Mouse (Mus musculus) liver, embryonic 12.5 days (tissue): ENCODE data around the gene Mccc1. TPM values are rescaled to one million over a fixed set of nuclear protein-coding genes. Genes with fewer than 3 reads are reported as not detected.

Source experiments
- ATAC-seq: fragments of 200-750 bp; cut with Nextera tagmentation; 2 replicates; pipeline ENCODE4 v1.8.0; 2017; ENCODE audit warnings: moderate number of reproducible peaks, mild to moderate bottlenecking, moderate library complexity
- H3K27ac ChIP-seq: fragments of 300-500 bp; sonication (generic); 2 replicates; pipeline ENCODE4 v1.5.1; 2016; ENCODE audit warnings: mild to moderate bottlenecking
- H3K27me3 ChIP-seq: fragments of 300-500 bp; sonication (generic); replicated peaks from 2 replicates; pipeline ENCODE4 v1.6.1; 2016; ENCODE audit warnings: mild to moderate bottlenecking, moderate library complexity
- H3K36me3 ChIP-seq: fragments of 300-500 bp; sonication (generic); 2 replicates; pipeline ENCODE4 v1.6.1; 2016; ENCODE audit warnings: mild to moderate bottlenecking, moderate library complexity
- H3K4me1 ChIP-seq: fragments of 300-500 bp; sonication (generic); 2 replicates; pipeline ENCODE4 v1.6.1; 2016
- H3K4me2 ChIP-seq: fragments of 300-500 bp; sonication (generic); 2 replicates; pipeline ENCODE4 v1.6.1; 2016; ENCODE audit warnings: mild to moderate bottlenecking, moderate library complexity
- H3K4me3 ChIP-seq: fragments of 300-500 bp; sonication (generic); 2 replicates; pipeline ENCODE4 v1.5.1; 2016; ENCODE audit warnings: mild to moderate bottlenecking, moderate library complexity
- H3K9ac ChIP-seq: fragments of 300-500 bp; sonication (generic); 2 replicates; pipeline ENCODE4 v1.6.1; 2016; ENCODE audit warnings: mild to moderate bottlenecking, moderate library complexity
- H3K9me3 ChIP-seq: fragments of 300-500 bp; sonication (generic); replicated peaks from 2 replicates; pipeline ENCODE4 v1.6.1; 2016; ENCODE audit warnings: mild to moderate bottlenecking, moderate library complexity
- WGBS: fragments of 180-500 bp; shearing (Covaris S2); methylation state at CpG from one replicate; pipeline ENCODE4 v1.1.7; 2016; ENCODE audit not compliant: insufficient replicate concordance; 5-methylcytosine and 5-hydroxymethylcytosine counted together
- polyA plus RNA-seq: library from polyadenylated mRNA; unstranded; fragments of >200 nt; fragmentation: Nextera tagmentation; extraction: Ambion mirVana; gene quantifications from 2 replicates; pipeline ENCODE4 v1.2.1, GENCODE M21; 2016

Mccc1 gene
- polyA plus RNA-seq, 1 experiment from 2014 or later, result 15.3 TPM

DNA sequence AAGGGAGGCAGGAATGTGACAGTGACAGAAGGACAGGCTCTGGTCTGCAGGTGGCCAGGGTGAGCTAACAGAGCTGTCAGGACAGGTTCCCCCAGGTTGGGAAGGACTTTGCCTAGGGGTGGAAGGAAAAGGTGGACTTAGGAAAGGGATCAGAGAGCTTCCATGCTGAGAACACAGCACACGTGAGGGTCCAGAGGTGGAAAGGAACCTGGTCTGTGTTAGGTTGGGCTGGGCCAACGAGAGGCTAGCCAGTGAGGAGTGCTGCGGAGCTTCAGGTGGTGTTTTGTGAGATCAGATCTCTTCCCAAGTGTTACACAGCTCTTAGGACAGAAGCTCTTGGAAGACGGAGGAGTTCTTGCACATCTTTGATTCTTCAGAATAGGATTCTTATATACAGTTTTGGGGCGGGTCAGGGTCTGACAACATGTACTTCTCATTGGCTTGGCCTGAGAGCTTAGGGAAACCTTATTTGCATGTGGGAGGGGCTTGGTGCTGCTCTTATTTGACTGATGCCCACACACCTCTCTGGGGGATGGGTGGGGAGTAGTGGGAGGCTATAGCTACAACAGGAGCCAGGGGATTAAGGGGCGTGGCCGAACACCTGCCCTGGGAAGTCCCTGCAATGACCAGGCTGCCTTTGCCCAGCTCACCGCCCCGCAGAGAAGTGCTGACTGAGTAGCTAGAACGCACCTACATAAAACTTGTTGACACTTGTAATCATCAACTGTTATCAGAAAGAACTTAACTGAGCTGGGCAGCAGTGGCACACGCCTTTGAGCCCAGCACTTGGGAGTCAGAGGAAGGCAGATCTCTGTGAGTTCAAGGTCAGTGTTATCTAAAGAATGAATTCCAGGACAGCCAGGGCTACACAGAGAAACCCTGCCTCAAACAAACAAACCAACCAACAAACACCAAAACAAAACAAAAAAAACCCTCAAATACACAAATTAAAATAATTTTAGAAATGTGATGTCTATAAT is 5.6 kb downstream of the Mccc1 start:
- Histone ChIP-seq H3K36me3 (peaks cover 15% of the 10 kb centered on the region), H3K27me3 (no peaks in the 10 kb centered on the region), H3K9me3 (no peaks in the 10 kb centered on the region), H3K4me3 (no peak overlapping the region), H3K4me1 (peaks cover 12% of the 10 kb centered on the region), H3K27ac (no peak overlapping the region), H3K9ac (no peak overlapping the region), H3K4me2 (no peak overlapping the region)
- WGBS, result 65% methylated on average over 11 of the region's 11 CpGs
- no peak for ATAC-seq

DNA sequence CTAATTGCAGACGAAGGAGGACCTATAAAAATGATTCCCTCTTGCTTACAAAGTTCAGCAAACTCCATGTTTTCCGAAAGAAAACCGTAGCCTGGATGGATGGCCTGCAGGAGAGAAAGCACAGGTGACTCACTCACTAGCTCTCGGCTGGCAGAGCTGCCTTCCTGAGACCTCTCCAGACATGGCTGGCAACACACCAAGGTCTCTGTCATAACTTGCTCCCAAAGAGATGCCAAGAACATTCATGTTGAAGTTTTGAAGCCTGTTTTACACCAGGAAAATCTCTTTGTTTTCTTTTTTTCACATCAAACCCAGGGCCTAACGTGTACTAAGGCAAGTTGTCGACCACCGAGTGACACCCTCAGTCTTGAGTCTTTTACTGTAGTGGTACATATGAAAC is 9.8 kb downstream of the Mccc1 start:
- H3K9ac ChIP-seq, result no peak overlapping the region
- no peak overlapping the region for H3K27ac ChIP-seq
- H3K27me3 ChIP-seq, result no peaks in the 10 kb centered on the region
- no peak for ATAC-seq
- H3K4me3 ChIP-seq, result no peak overlapping the region
- no peak overlapping the region for H3K4me2 ChIP-seq
- H3K4me1 ChIP-seq, result peaks cover 7% of the 10 kb centered on the region; the same call in 1 of the 2 replicates
- H3K36me3 ChIP-seq, result peaks cover 44% of the 10 kb centered on the region
- WGBS, result 87% methylated on average over 7 of the region's 7 CpGs
- no peaks in the 10 kb centered on the region for H3K9me3 ChIP-seq

DNA sequence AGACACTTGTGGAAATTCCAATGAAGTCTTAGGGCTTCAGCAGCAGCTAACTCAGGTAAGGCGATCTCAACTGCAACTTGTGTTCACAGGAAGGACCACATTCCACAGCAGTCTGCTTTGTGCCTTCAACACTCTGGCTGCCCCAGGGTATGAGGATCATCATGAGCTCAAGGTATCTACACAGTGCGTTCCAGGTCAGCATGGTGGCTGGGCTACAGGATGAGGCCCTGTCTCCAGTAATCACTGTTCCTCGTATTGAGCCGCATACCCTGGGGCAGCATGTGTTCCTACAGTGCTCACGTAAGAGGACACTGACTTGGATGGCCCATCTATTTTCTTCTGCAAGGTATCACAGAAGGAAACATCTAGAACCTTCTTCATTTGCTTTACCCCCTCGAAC is 12.4 kb downstream of the Mccc1 start:
- Histone ChIP-seq H3K27ac (no peak overlapping the region), H3K4me1 (no peaks in the 10 kb centered on the region), H3K9me3 (no peaks in the 10 kb centered on the region), H3K9ac (no peak overlapping the region), H3K27me3 (no peaks in the 10 kb centered on the region), H3K36me3 (peaks cover 54% of the 10 kb centered on the region), H3K4me2 (no peak overlapping the region), H3K4me3 (no peak overlapping the region)
- WGBS, result 81% methylated on average over 6 of the region's 6 CpGs
- no peak for ATAC-seq

DNA sequence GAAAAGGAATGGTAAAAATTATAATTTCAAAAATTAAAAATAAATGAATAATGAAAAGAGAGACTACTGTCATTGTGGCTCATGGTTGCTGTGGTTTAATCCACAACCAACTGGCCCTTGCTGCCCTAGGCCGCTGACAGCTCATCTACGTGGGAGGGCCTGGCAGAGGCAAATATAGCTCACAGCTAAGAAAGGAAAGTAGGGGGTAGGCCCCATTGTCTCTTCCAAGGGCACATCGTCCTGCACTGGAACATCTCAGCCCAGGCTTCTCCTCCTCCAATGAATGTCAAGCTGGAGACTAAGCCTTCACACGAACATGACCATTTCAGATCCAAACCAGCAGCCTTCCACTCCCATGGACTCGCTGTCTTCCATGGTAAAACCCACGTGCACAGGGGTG is 14.2 kb downstream of the Mccc1 start:
- H3K27me3 ChIP-seq, result no peaks in the 10 kb centered on the region
- H3K4me1 ChIP-seq, result no peaks in the 10 kb centered on the region
- 77% methylated on average over 6 of the region's 6 CpGs for WGBS
- peaks cover 62% of the 10 kb centered on the region for H3K36me3 ChIP-seq
- H3K4me2 ChIP-seq, result no peak overlapping the region
- no peaks in the 10 kb centered on the region for H3K9me3 ChIP-seq
- no peak overlapping the region for H3K4me3 ChIP-seq
- no peak for ATAC-seq
- no peak overlapping the region for H3K9ac ChIP-seq
- H3K27ac ChIP-seq, result no peak overlapping the region

DNA sequence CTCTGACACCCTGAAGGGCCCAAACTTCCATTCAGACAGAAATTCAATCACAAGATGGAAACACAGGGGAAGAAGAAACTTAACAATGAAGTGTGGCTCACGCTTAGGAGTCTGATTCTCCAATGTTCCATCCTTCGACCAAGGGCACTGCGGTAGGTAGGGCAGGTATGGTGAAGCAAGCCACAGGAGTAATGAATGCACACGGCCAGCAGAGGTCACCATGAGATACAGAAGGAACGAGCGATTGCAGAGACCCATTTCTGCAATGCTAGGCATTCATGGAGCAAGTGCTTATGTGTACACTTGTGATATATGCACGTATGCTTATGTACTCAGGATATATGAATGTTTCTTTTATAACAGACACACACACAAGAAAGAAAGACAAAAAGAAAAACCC is 26.9 kb downstream of the Mccc1 start:
- ATAC-seq, result no peak
- H3K36me3 ChIP-seq, result peaks cover 31% of the 10 kb centered on the region
- no peaks in the 10 kb centered on the region for H3K4me1 ChIP-seq
- no peaks in the 10 kb centered on the region for H3K9me3 ChIP-seq
- H3K27me3 ChIP-seq, result no peaks in the 10 kb centered on the region
- no peak overlapping the region for H3K4me2 ChIP-seq
- WGBS, result 56% methylated on average over 7 of the region's 7 CpGs
- no peak overlapping the region for H3K9ac ChIP-seq
- H3K4me3 ChIP-seq, result no peak overlapping the region
- H3K27ac ChIP-seq, result no peak overlapping the region

DNA sequence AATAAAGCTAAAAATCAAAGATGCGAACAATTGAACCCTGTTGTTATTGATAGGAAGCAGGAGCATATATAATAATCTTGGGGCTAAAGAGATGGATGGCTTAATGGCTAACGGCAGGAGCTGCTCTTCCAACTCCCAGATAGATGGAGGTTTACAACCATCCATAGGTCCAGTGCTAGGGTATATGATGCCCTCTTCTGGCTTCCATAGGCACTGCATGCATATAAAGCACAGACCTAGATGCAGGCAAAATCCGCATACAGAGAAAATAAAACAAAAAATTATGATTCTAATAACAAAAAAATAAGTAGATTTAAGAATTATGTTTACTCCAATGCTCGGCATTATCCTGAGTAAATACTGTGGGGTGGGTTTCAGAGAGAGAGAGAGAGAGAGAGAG is 27.5 kb downstream of the Mccc1 start:
- WGBS, result 75% methylated on average over 4 of the region's 4 CpGs
- ATAC-seq, result no peak
- no peak overlapping the region for H3K4me3 ChIP-seq
- H3K9me3 ChIP-seq, result no peaks in the 10 kb centered on the region
- H3K4me1 ChIP-seq, result no peaks in the 10 kb centered on the region
- peaks cover 30% of the 10 kb centered on the region for H3K36me3 ChIP-seq
- no peaks in the 10 kb centered on the region for H3K27me3 ChIP-seq
- no peak overlapping the region for H3K27ac ChIP-seq
- no peak overlapping the region for H3K9ac ChIP-seq
- no peak overlapping the region for H3K4me2 ChIP-seq

DNA sequence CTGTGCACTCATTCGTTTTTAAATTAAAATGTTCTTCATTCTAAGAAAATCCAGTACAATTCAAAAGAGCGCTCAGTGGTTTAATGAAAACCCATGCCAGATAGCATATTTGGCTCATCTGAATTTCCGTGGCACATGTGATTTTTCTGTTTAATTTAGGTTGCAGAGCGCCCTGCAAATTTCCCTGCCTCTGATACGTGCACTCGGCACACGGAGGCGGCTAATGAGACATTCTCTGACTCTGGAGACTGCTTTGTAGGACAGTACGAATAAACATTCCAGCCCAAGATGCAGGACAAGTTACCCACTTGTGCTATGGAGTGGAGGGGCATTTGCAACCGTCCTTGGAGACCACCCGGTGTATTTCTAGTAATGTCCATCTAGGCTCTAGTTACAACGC is 29.3 kb downstream of the Mccc1 start:
- ATAC-seq, result no peak
- H3K4me3 ChIP-seq, result no peak overlapping the region
- no peak overlapping the region for H3K9ac ChIP-seq
- H3K27ac ChIP-seq, result no peak overlapping the region
- no peaks in the 10 kb centered on the region for H3K27me3 ChIP-seq
- WGBS, result 84% methylated on average over 12 of the region's 12 CpGs
- H3K4me2 ChIP-seq, result no peak overlapping the region
- peaks cover 34% of the 10 kb centered on the region for H3K36me3 ChIP-seq
- peaks cover 9% of the 10 kb centered on the region; the same call in 1 of the 2 replicates for H3K4me1 ChIP-seq
- no peaks in the 10 kb centered on the region for H3K9me3 ChIP-seq

DNA sequence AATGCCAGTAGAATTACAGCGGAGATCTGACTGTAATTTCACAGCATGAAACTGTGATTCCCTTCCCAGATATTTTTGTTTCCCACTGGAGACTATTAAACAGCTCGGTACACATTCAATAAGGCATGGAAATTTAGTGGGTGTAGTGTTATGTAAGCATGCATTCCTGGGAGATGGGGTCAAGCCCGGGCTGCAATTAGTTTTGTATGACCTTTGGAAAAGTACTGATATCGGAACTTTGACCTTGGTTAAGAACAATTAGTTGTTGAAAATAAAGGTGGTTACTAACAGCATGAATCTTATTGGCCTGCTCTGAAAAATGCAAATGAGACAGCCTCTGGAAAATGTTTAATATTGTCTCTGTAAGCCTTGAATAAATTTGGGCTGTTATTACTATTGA is 30.0 kb downstream of the Mccc1 start:
- Histone ChIP-seq H3K4me3 (no peak overlapping the region), H3K4me2 (no peak overlapping the region), H3K4me1 (peaks cover 9% of the 10 kb centered on the region; the same call in 1 of the 2 replicates), H3K36me3 (peaks cover 31% of the 10 kb centered on the region), H3K9ac (no peak overlapping the region), H3K9me3 (no peaks in the 10 kb centered on the region), H3K27ac (no peak overlapping the region), H3K27me3 (no peaks in the 10 kb centered on the region)
- ATAC-seq, result no peak
- WGBS, result 81% methylated on average over 4 of the region's 4 CpGs

DNA sequence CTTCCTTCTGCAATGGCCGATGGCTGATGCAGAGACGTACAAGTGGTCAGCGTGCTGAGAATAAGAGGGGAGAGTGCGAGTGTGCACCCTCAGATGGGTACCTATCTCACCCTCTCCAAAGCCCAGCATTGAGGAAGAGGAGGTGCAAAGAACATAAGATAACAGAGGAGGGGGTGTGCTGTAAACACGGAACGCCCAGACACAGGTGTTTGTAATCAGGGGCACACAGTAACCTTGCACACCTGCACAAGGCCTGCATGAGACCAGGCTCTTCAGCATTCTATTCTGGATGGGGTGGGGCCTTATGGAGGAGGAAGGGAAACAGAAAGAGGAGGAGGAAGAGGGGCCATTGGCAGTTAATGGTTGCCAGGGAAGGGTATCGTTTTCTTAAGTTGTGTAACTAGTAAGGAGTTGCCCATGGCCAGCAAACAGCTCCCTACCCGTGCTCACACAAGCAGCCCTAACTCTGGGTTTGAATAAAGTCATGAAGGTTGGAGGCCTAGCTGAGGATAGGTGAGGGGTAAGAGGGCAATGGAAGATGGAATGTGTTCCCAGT is 33.0 kb downstream of the Mccc1 start:
- WGBS, result 71% methylated on average over 8 of the region's 8 CpGs
- ATAC-seq, result no peak
- Histone ChIP-seq H3K27me3 (no peaks in the 10 kb centered on the region), H3K4me1 (peaks cover 18% of the 10 kb centered on the region), H3K9ac (no peak overlapping the region), H3K4me3 (no peak overlapping the region), H3K9me3 (no peaks in the 10 kb centered on the region), H3K36me3 (peaks cover 24% of the 10 kb centered on the region; the same call in 1 of the 2 replicates), H3K27ac (no peak overlapping the region), H3K4me2 (no peak overlapping the region)

DNA sequence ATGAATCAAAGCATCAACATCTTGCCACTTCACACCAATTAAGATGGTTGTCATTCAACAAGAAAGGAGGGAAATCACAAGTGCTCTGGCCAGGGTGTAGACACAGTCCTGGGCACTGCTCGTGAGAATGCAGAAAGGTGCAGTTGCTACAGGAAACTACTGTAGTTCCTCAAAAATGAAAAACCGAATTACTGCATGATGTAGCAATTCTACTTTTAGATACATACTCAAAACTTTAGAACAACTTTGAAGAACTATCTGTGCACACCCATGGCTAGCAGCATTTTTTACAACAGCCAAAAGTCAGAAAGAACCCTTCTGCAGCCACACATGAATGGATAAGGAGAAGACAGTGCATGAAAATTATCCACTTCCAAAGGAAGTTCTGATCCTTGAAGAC is 34.0 kb downstream of the Mccc1 start:
- Histone ChIP-seq H3K4me2 (no peak overlapping the region), H3K9me3 (no peaks in the 10 kb centered on the region), H3K9ac (no peak overlapping the region), H3K4me3 (no peak overlapping the region), H3K27me3 (no peaks in the 10 kb centered on the region), H3K36me3 (peaks cover 15% of the 10 kb centered on the region; the same call in 1 of the 2 replicates), H3K4me1 (peaks cover 18% of the 10 kb centered on the region), H3K27ac (no peak overlapping the region)
- WGBS, result 33% methylated on average over 2 of the region's 2 CpGs
- ATAC-seq, result no peak

DNA sequence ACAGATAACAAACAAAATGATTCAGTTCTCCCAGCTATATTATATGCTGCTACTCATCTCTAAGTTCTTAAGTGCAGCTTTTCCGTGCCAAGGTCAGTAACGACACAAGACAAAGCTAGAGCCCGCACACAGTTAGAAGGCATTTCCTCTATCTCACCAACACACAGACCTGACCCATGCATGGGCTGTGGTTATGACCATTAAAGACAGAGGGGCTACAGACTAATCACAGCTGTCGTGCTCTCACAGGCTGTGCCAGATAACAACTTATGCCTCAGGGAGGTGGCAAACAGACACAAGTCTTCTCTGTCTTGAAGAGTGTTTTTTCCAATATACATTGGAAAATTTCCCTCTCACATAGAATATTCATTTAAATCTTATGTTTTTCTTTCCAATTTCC is 35.5 kb downstream of the Mccc1 start:
- H3K4me3 ChIP-seq, result no peak overlapping the region
- no peaks in the 10 kb centered on the region for H3K9me3 ChIP-seq
- peaks cover 11% of the 10 kb centered on the region; the same call in 1 of the 2 replicates for H3K36me3 ChIP-seq
- no peak overlapping the region for H3K4me2 ChIP-seq
- no peak overlapping the region for H3K9ac ChIP-seq
- ATAC-seq, result peak; percentile 72
- WGBS, result 23% methylated on average over 4 of the region's 4 CpGs
- no peaks in the 10 kb centered on the region for H3K27me3 ChIP-seq
- H3K27ac ChIP-seq, result no peak overlapping the region
- peaks cover 18% of the 10 kb centered on the region for H3K4me1 ChIP-seq

DNA sequence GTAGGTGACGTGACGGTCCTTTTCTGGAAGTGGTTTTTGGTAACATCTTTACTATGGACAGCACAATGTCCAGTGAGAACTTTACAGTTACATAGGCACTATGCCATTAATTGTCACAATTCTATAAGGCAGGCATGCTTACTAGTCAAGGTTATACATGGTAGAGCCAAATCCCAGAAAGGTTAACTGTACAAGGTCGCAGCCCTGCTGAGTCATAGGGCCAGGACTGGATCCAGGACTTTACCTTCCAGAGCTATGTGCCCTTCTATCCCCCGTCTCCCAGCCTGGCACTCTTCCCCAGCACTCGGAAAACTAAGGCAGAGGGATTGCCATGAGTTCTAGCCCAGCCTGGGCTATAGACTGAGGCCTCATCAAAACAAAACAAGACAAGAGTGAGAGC is 36.6 kb downstream of the Mccc1 start:
- no peak for ATAC-seq
- Histone ChIP-seq H3K27ac (no peak overlapping the region), H3K4me3 (no peak overlapping the region), H3K4me1 (peaks cover 18% of the 10 kb centered on the region), H3K36me3 (peaks cover 7% of the 10 kb centered on the region; the same call in 1 of the 2 replicates), H3K9ac (no peak overlapping the region), H3K27me3 (no peaks in the 10 kb centered on the region), H3K4me2 (no peak overlapping the region), H3K9me3 (no peaks in the 10 kb centered on the region)
- WGBS, result 81% methylated on average over 5 of the region's 5 CpGs
